Mouse (Mus musculus): ENCODE results near the gene Adam8.

GRCm38 (mm10) chr7:140037171-140037555 lies 44.8 kb upstream of the Adam8 start:
- TF ChIP-seq POLR2A (IDR thresholded peaks at IDR 0.05; ENCODE audit: borderline replicate concordance, insufficient read depth, low read length) (no peak), CTCF (IDR thresholded peaks at IDR 0.05; ENCODE audit: borderline replicate concordance, insufficient read depth, low read depth, low read length) (no peak)

All from cerebellum, adult 2 months (tissue).